Mouse (Mus musculus): ENCODE measurements at regions not wholly inside any gene's neighbourhood (a gene's known extent, or its start where the extent isn't known, plus 50 kb on each side); places are given as distances from the start of the nearest gene placed in this dataset.

- Histone ChIP-seq H3K36me3 (ENCODE audit: insufficient read depth) (no peaks in the 10 kb centered on the region), H3K9ac (no peak overlapping the region), H3K4me3 (ENCODE audit: low read depth, low read length) (no peak overlapping the region), H3K4me1 (ENCODE audit: insufficient read depth) (no peaks in the 10 kb centered on the region), H3K27me3 (ENCODE audit: insufficient read depth, low read length) (no peaks in the 10 kb centered on the region), H3K9me3 (ENCODE audit: low read depth, low read length) (no peaks in the 10 kb centered on the region), H3K4me2 (no peak overlapping the region), H3K27ac (ENCODE audit: low read depth) (no peak overlapping the region)
- 25% methylated on average over 9 of the region's 9 CpGs for WGBS
- DNase-seq (no peak), ATAC-seq (ENCODE audit: insufficient read depth) (no peak)
- TF ChIP-seq CTCF (IDR thresholded peaks at IDR 0.05; ENCODE audit: low read depth), result no peak
These were observed 51.3 kb upstream of the Ier5l start for GRCm38 (mm10) chr2:30525295-30525694.

DNA sequence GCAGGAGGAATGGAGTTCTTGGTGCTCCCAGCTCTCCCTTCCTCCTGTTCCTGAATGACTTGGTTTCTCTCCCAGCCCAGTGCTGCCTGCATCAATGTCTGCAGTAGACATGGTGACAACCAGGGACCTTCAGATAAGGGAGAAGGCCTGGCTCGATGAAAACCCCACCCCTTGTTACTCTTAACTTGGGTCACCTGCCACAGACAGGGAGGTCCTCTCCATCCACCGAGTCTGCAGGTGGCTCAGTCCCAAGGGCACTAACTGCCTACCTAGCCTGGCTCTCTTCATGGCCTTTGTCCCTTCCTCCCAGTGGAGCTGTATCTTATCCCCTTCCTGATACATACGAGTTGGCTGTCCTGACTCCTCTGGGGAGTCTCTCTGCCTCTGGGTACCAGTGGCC, 51.8 kb upstream of the Ier5l start:
- no peak overlapping the region for H3K4me2 ChIP-seq
- no peak overlapping the region for H3K27ac ChIP-seq (ENCODE audit: low read depth)
- no peak overlapping the region for H3K4me3 ChIP-seq (ENCODE audit: low read depth, low read length)
- 47% methylated on average over 3 of the region's 3 CpGs for WGBS
- no peaks in the 10 kb centered on the region for H3K9me3 ChIP-seq (ENCODE audit: low read depth, low read length)
- no peaks in the 10 kb centered on the region for H3K36me3 ChIP-seq (ENCODE audit: insufficient read depth)
- no peaks in the 10 kb centered on the region for H3K4me1 ChIP-seq (ENCODE audit: insufficient read depth)
- no peak for TF ChIP-seq CTCF (IDR thresholded peaks at IDR 0.05; ENCODE audit: low read depth)
- DNase-seq, result no peak
- H3K9ac ChIP-seq, result no peak overlapping the region
- no peak for ATAC-seq (ENCODE audit: insufficient read depth)
- H3K27me3 ChIP-seq (ENCODE audit: insufficient read depth, low read length), result no peaks in the 10 kb centered on the region

DNA sequence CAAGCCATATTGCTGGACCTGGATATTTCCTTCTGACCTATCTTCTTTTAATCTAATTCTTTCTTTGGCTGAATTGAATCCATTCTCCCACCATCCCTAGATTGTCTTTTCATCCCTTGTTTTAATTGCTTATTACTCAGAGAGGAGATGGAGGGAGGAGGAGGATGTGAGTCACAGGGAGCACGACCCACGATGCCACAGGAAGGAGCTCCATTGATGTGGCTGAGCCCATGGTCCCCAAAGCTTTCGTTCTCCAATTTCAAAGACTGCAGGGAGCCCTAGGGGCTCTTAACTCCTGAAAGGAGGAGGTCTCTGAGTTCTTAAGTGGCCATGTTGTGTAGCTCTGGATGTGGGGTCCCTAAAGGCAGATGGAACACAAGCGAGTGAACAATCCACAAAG, 53.5 kb upstream of the Ier5l start:
- H3K27me3 ChIP-seq (ENCODE audit: insufficient read depth, low read length), result no peaks in the 10 kb centered on the region
- no peak for TF ChIP-seq CTCF (IDR thresholded peaks at IDR 0.05; ENCODE audit: low read depth)
- no peak overlapping the region for H3K9ac ChIP-seq
- no peak overlapping the region for H3K27ac ChIP-seq (ENCODE audit: low read depth)
- no peaks in the 10 kb centered on the region for H3K9me3 ChIP-seq (ENCODE audit: low read depth, low read length)
- no peak for DNase-seq
- H3K4me3 ChIP-seq (ENCODE audit: low read depth, low read length), result no peak overlapping the region
- H3K4me1 ChIP-seq (ENCODE audit: insufficient read depth), result no peaks in the 10 kb centered on the region
- no peak for ATAC-seq (ENCODE audit: insufficient read depth)
- 39% methylated on average over 4 of the region's 4 CpGs for WGBS
- no peaks in the 10 kb centered on the region for H3K36me3 ChIP-seq (ENCODE audit: insufficient read depth)
- no peak overlapping the region for H3K4me2 ChIP-seq

- TF ChIP-seq CTCF (IDR thresholded peaks at IDR 0.05; ENCODE audit: low read depth), result no peak
- ATAC-seq (ENCODE audit: insufficient read depth) (no peak), DNase-seq (no peak)
- Histone ChIP-seq H3K36me3 (ENCODE audit: insufficient read depth) (no peaks in the 10 kb centered on the region), H3K27me3 (ENCODE audit: insufficient read depth, low read length) (no peaks in the 10 kb centered on the region), H3K4me1 (ENCODE audit: insufficient read depth) (no peaks in the 10 kb centered on the region), H3K9me3 (ENCODE audit: low read depth, low read length) (0 out of 2 replicates have a peak, but pooled peaks cover 3% of the 10 kb centered on the region), H3K4me3 (ENCODE audit: low read depth, low read length) (no peak overlapping the region), H3K4me2 (no peak overlapping the region), H3K27ac (ENCODE audit: low read depth) (no peak overlapping the region), H3K9ac (no peak overlapping the region)
These were observed 58.9 kb upstream of the Ier5l start for GRCm38 (mm10) chr2:30532948-30533347.

GRCm38 (mm10) chr2:30533367-30533766, 59.3 kb upstream of the Ier5l start:
- Histone ChIP-seq H3K27ac (ENCODE audit: low read depth) (no peak overlapping the region), H3K27me3 (ENCODE audit: insufficient read depth, low read length) (no peaks in the 10 kb centered on the region), H3K9ac (no peak overlapping the region), H3K4me1 (ENCODE audit: insufficient read depth) (no peaks in the 10 kb centered on the region), H3K36me3 (ENCODE audit: insufficient read depth) (no peaks in the 10 kb centered on the region), H3K4me3 (ENCODE audit: low read depth, low read length) (no peak overlapping the region), H3K4me2 (no peak overlapping the region), H3K9me3 (ENCODE audit: low read depth, low read length) (0 out of 2 replicates have a peak, but pooled peaks cover 3% of the 10 kb centered on the region)
- no peak for ATAC-seq (ENCODE audit: insufficient read depth)
- TF ChIP-seq CTCF (IDR thresholded peaks at IDR 0.05; ENCODE audit: low read depth), result no peak
- DNase-seq, result no peak
- WGBS, result 90% methylated on average over 6 of the region's 6 CpGs

DNA sequence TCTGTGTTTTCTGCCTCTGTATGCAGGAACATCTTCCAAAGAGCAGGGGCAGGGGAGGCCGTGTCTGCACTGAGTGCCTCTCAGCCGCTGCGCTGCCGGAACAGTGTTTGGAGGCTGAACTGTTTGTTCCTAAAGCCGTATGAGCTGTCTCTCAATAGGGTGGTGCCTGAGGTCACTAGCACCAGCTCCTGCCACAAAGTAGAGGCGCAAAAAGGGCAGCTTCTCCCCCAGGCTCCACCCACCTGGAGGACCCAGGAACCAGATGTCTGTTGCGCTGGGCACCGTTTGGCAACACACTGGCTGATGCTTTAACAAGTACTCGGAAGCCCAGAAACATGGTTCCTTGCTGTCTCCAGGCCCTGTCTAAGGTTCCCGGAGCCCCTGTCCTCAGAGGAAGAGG, 60.4 kb upstream of the Cstad start:
- H3K36me3 ChIP-seq (ENCODE audit: insufficient read depth), result no peaks in the 10 kb centered on the region
- no peaks in the 10 kb centered on the region for H3K27me3 ChIP-seq (ENCODE audit: insufficient read depth, low read length)
- 35% methylated on average over 10 of the region's 10 CpGs for WGBS

GRCm38 (mm10) chr2:30539305-30539704, 55.5 kb upstream of the Cstad start:
- ATAC-seq (ENCODE audit: insufficient read depth), result no peak
- 96% methylated on average over 1 of the region's 1 CpGs for WGBS
- no peak for TF ChIP-seq CTCF (IDR thresholded peaks at IDR 0.05; ENCODE audit: low read depth)

More for the DNA sequence above, 60.4 kb upstream of the Cstad start:
- Histone ChIP-seq H3K4me3 (ENCODE audit: low read depth, low read length) (no peak overlapping the region), H3K4me1 (ENCODE audit: insufficient read depth) (no peaks in the 10 kb centered on the region), H3K9me3 (ENCODE audit: low read depth, low read length) (0 out of 2 replicates have a peak, but pooled peaks cover 3% of the 10 kb centered on the region), H3K9ac (no peak overlapping the region), H3K27ac (ENCODE audit: low read depth) (no peak overlapping the region), H3K4me2 (no peak overlapping the region)
- no peak for TF ChIP-seq CTCF (IDR thresholded peaks at IDR 0.05; ENCODE audit: low read depth)
- ATAC-seq (ENCODE audit: insufficient read depth) (no peak), DNase-seq (no peak)

DNA sequence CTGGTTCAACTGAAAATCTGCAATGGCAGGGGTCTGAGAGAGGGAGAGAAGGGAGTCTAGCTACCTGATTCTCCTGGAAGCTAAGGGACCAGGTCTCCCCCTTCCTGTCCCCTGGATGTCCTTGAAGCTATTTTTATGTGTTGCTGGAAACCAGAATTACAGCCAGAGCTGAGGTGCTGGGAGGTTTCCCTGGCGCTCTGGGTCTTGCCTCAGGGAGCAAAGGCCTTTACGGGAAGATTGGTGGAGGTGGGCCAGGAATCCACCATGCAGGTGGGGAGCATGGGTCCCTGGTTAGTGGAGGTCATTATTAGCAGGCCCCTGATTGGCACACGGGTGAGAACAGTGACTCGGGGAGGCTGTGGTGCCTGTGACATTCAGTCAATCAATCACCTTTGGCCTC, 53.3 kb upstream of the Cstad start:
- DNase-seq, result no peak
- TF ChIP-seq CTCF (IDR thresholded peaks at IDR 0.05; ENCODE audit: low read depth), result no peak
- Histone ChIP-seq H3K9ac (no peak overlapping the region), H3K4me2 (no peak overlapping the region), H3K27me3 (ENCODE audit: insufficient read depth, low read length) (no peaks in the 10 kb centered on the region), H3K4me3 (ENCODE audit: low read depth, low read length) (no peak overlapping the region), H3K27ac (ENCODE audit: low read depth) (no peak overlapping the region), H3K4me1 (ENCODE audit: insufficient read depth) (peaks cover 8% of the 10 kb centered on the region), H3K9me3 (ENCODE audit: low read depth, low read length) (no peaks in the 10 kb centered on the region), H3K36me3 (ENCODE audit: insufficient read depth) (no peaks in the 10 kb centered on the region)
- no peak for ATAC-seq (ENCODE audit: insufficient read depth)
- WGBS, result 44% methylated on average over 4 of the region's 4 CpGs

More at GRCm38 (mm10) chr2:30539305-30539704, 55.5 kb upstream of the Cstad start:
- H3K4me2 ChIP-seq, result no peak overlapping the region
- H3K4me3 ChIP-seq (ENCODE audit: low read depth, low read length), result no peak overlapping the region
- H3K27ac ChIP-seq (ENCODE audit: low read depth), result no peak overlapping the region
- H3K27me3 ChIP-seq (ENCODE audit: insufficient read depth, low read length), result no peaks in the 10 kb centered on the region
- no peak overlapping the region for H3K9ac ChIP-seq
- no peak for DNase-seq
- no peaks in the 10 kb centered on the region for H3K36me3 ChIP-seq (ENCODE audit: insufficient read depth)
- H3K4me1 ChIP-seq (ENCODE audit: insufficient read depth), result no peaks in the 10 kb centered on the region
- H3K9me3 ChIP-seq (ENCODE audit: low read depth, low read length), result no peaks in the 10 kb centered on the region
